Mouse (Mus musculus) ES-Bruce4 (cell line): ENCODE measurements around the gene Caln1. TPM values are rescaled to one million over a fixed set of nuclear protein-coding genes. Genes with fewer than 3 reads are reported as not detected.

Source experiments
- H3K27ac ChIP-seq: 2 replicates; pipeline ENCODE4 v1.5.1; 2012; ENCODE audit warnings: low read length, inconsistent platforms; ENCODE audit not compliant: insufficient read depth
- H3K27me3 ChIP-seq: 2 replicates; pipeline ENCODE4 v1.6.1; 2012; ENCODE audit warnings: mild to moderate bottlenecking, low read length, inconsistent platforms; ENCODE audit not compliant: control insufficient read depth, poor library complexity, insufficient read depth, severe bottlenecking
- H3K36me3 ChIP-seq: 2 replicates; pipeline ENCODE4 v1.6.1; 2012; ENCODE audit warnings: inconsistent platforms, mild to moderate bottlenecking, low read length, moderate library complexity; ENCODE audit not compliant: control insufficient read depth, poor library complexity, insufficient read depth, severe bottlenecking
- H3K4me1 ChIP-seq: one replicate; pipeline ENCODE4 v1.8.1; 2011; ENCODE audit warnings: low read length; ENCODE audit not compliant: control insufficient read depth, insufficient read depth
- H3K4me3 ChIP-seq: 2 replicates; pipeline ENCODE4 v1.5.1; 2011; ENCODE audit warnings: low read depth, mild to moderate bottlenecking, low read length
- H3K9ac ChIP-seq: 2 replicates; pipeline ENCODE4 v1.6.1; 2012; ENCODE audit warnings: low read depth, mild to moderate bottlenecking, inconsistent platforms; ENCODE audit not compliant: poor library complexity, severe bottlenecking
- H3K9me3 ChIP-seq: replicated peaks from 2 replicates; pipeline ENCODE4 v1.6.1; 2012; ENCODE audit warnings: mild to moderate bottlenecking, low read length, inconsistent platforms; ENCODE audit not compliant: control insufficient read depth, poor library complexity, insufficient read depth, severe bottlenecking
- CTCF ChIP-seq: IDR thresholded peaks from one replicate; pipeline ENCODE4 v1.8.1; 2011; ENCODE audit warnings: low read depth, low read length
- EP300 ChIP-seq: IDR thresholded peaks from 2 replicates; pipeline ENCODE4 v1.6.1; 2011; ENCODE audit warnings: low read depth, low read length; ENCODE audit not compliant: insufficient read depth
- POLR2A ChIP-seq: IDR thresholded peaks from one replicate; pipeline ENCODE4 v1.8.1; 2011; ENCODE audit warnings: low read length; ENCODE audit not compliant: insufficient read depth
- polyA plus RNA-seq: library from polyadenylated mRNA; stranded (reverse); fragments of >200 nt; gene quantifications from 2 replicates; pipeline ENCODE4 v1.2.4, GENCODE M21; 2011; ENCODE audit warnings: low read depth; ENCODE audit not compliant: missing spikeins, insufficient read depth, insufficient read length

Caln1 gene
- polyA plus RNA-seq, 1 experiment = 0.28 TPM

DNA sequence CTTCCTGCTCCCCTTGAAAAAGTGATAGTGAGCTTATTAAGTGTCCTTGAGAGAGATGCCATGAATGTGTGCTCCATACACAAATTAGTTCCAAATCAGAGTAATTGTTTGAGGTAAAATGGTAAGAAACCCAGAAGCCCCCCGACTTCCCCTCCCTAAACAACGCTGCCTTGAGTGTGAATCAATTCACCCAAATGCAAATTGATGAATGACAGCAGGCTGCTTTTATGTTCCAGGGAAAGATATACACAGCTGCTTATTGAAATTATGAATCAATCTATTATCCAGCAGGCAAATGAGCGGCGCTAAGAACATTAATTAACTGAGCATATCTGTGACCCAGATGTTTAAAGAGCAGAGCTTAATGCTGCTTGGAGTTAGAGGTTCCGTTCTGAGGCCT, 511.1 kb downstream of the Caln1 start:
- Histone ChIP-seq H3K4me1 (no peaks in the 10 kb centered on the region), H3K27ac (no peak overlapping the region), H3K9me3 (no peaks in the 10 kb centered on the region), H3K36me3 (no peaks in the 10 kb centered on the region), H3K4me3 (no peak overlapping the region), H3K27me3 (peaks cover 2% of the 10 kb centered on the region), H3K9ac (no peak overlapping the region)
- TF ChIP-seq EP300 = no peak
- TF ChIP-seq CTCF = no peak
- TF ChIP-seq POLR2A = no peak

DNA sequence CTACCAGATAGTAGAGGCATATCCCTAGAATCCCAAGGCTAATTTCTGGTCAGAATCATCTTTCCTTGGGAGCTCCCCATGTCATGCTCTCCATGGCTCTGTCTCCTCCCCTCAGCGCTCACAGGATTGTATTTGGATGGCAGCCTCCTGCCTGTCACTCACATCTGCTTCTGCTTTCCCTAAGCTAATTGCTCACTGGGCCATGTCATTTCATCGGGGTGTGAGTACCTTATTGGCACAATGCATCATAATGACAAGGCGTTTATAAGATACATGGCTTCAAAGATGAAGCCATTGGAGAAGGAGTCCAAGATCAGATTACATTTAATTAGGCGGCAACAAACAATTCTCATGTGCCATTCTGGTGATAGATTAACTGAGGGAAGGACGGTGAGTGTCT, 522.5 kb downstream of the Caln1 start:
- TF ChIP-seq POLR2A = no peak
- Histone ChIP-seq H3K4me3 (no peak overlapping the region), H3K36me3 (no peaks in the 10 kb centered on the region), H3K27me3 (no peaks in the 10 kb centered on the region), H3K9ac (no peak overlapping the region), H3K27ac (no peak overlapping the region), H3K9me3 (no peaks in the 10 kb centered on the region), H3K4me1 (no peaks in the 10 kb centered on the region)

DNA sequence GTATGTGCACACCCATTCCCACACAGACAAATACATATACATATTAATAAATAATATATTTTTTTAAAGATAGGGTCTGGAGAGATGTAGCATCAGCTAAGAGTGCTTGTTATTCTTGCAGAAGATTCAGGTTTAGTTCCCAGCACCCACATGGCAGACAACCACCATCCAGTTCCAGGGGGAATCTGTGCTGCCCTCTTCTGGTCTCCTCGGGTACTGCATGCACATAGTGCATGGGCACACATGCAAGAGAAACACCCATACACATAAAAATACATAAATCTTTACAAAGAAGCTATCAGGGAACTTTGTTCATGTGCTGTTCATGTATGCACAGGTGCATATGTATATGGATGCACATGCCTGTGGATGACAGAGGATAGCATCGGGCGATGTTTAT, 526.7 kb downstream of the Caln1 start:
- Histone ChIP-seq H3K27me3 (no peaks in the 10 kb centered on the region), H3K9ac (no peak overlapping the region), H3K36me3 (no peaks in the 10 kb centered on the region), H3K4me1 (no peaks in the 10 kb centered on the region), H3K4me3 (no peak overlapping the region), H3K27ac (no peak overlapping the region), H3K9me3 (no peaks in the 10 kb centered on the region)
- no peak for TF ChIP-seq EP300
- no peak for TF ChIP-seq POLR2A
- TF ChIP-seq CTCF = peak; percentile 67

Other genes with a start within 250 kb of the Caln1 start
- 0.97 and 1.8 TPM in 2 replicates for gene Kctd7, start 224.6 kb upstream of the Caln1 start, polyA plus RNA-seq
- gene Rabgef1, start 197.7 kb upstream of the Caln1 start, polyA plus RNA-seq = 29.9 and 34.8 TPM in 2 replicates
- 60.2 and 63.9 TPM in 2 replicates for gene Tmem248, start 152.4 kb upstream of the Caln1 start, polyA plus RNA-seq
- gene Sbds, start 113.9 kb upstream of the Caln1 start, polyA plus RNA-seq = 66.8 and 68.5 TPM in 2 replicates
- gene Tyw1, start 113.8 kb upstream of the Caln1 start, polyA plus RNA-seq = 27.7 and 27.8 TPM in 2 replicates
- not detected in 2 replicates for gene A330070K13Rik, start 15.2 kb downstream of the Caln1 start, polyA plus RNA-seq